Mouse (Mus musculus) E14TG2a.4 (cell line): Measurements from ENCODE around the gene Dtx1.

Source experiments
- H3K27me3 ChIP-seq: 2 replicates; pipeline ENCODE4 v1.6.1; 2014; ENCODE audit warnings: low read length, control low read depth; ENCODE audit not compliant: insufficient read depth
- H3K36me3 ChIP-seq: 2 replicates; pipeline ENCODE4 v1.6.1; 2014; ENCODE audit warnings: low read length, control low read depth; ENCODE audit not compliant: insufficient read depth
- H3K4me1 ChIP-seq: replicated peaks from 2 replicates; pipeline ENCODE4 v1.6.1; 2014; ENCODE audit warnings: low read depth, low read length, control low read depth
- H3K4me3 ChIP-seq: replicated peaks from 2 replicates; pipeline ENCODE4 v1.5.1; 2014; ENCODE audit warnings: mild to moderate bottlenecking, low read length
- H3K9me3 ChIP-seq: 2 replicates; pipeline ENCODE4 v1.6.1; 2014; ENCODE audit warnings: low read length, control low read depth
- CTCF ChIP-seq: conservative IDR thresholded peaks from 2 replicates; pipeline ENCODE4 v1.5.1; 2014; ENCODE audit warnings: low read length
- NANOG ChIP-seq: IDR thresholded peaks from 2 replicates; pipeline ENCODE4 v1.6.1; 2014; ENCODE audit warnings: borderline replicate concordance, low read length, mixed read lengths
- POU5F1 ChIP-seq: IDR thresholded peaks from 2 replicates; pipeline ENCODE4 v1.6.1; 2014; ENCODE audit warnings: low read length, borderline replicate concordance

Dtx1 gene

GRCm38 (mm10) chr5:120656281-120656751 lies 55.4 kb downstream of the Dtx1 start:
- Histone ChIP-seq H3K4me1 (peaks cover 36% of the 10 kb centered on the region), H3K4me3 (no peak overlapping the region), H3K9me3 (no peaks in the 10 kb centered on the region), H3K36me3 (no peaks in the 10 kb centered on the region), H3K27me3 (peaks cover 43% of the 10 kb centered on the region)
- 0 out of 2 replicates have a peak, but pooled peaks have one; percentile 14 for TF ChIP-seq CTCF
- no peak for TF ChIP-seq NANOG

- TF ChIP-seq NANOG (no peak), POU5F1 (no peak), CTCF (no peak)
Observed at GRCm38 (mm10) chr5:120653873-120654272, 57.9 kb downstream of the Dtx1 start.

GRCm38 (mm10) chr5:120652915-120653701 lies 58.6 kb downstream of the Dtx1 start:
- Histone ChIP-seq H3K27me3 (peaks cover 50% of the 10 kb centered on the region), H3K9me3 (no peaks in the 10 kb centered on the region), H3K4me3 (peak overlapping the region; percentile 35; the same call in 1 of the 2 replicates), H3K4me1 (peaks cover 45% of the 10 kb centered on the region), H3K36me3 (no peaks in the 10 kb centered on the region)
- TF ChIP-seq CTCF (no peak), NANOG (no peak)

More at GRCm38 (mm10) chr5:120653873-120654272, 57.9 kb downstream of the Dtx1 start:
- no peaks in the 10 kb centered on the region for H3K9me3 ChIP-seq
- H3K27me3 ChIP-seq, result peaks cover 51% of the 10 kb centered on the region
- H3K4me1 ChIP-seq, result peaks cover 40% of the 10 kb centered on the region
- H3K4me3 ChIP-seq, result no peak overlapping the region
- no peaks in the 10 kb centered on the region for H3K36me3 ChIP-seq

GRCm38 (mm10) chr5:120651230-120651629 lies 60.5 kb downstream of the Dtx1 start:
- no peaks in the 10 kb centered on the region for H3K9me3 ChIP-seq
- no peak for TF ChIP-seq POU5F1
- no peak for TF ChIP-seq CTCF
- TF ChIP-seq NANOG, result no peak
- peaks cover 51% of the 10 kb centered on the region for H3K4me1 ChIP-seq
- peaks cover 54% of the 10 kb centered on the region for H3K27me3 ChIP-seq
- H3K36me3 ChIP-seq, result no peaks in the 10 kb centered on the region
- H3K4me3 ChIP-seq, result no peak overlapping the region

GRCm38 (mm10) chr5:120649938-120650337 lies 61.8 kb downstream of the Dtx1 start:
- no peak for TF ChIP-seq POU5F1
- no peak for TF ChIP-seq NANOG
- TF ChIP-seq CTCF, result no peak
- Histone ChIP-seq H3K4me3 (peak overlapping the region; percentile 82), H3K4me1 (peaks cover 44% of the 10 kb centered on the region), H3K27me3 (peaks cover 59% of the 10 kb centered on the region), H3K36me3 (no peaks in the 10 kb centered on the region), H3K9me3 (no peaks in the 10 kb centered on the region)

- Histone ChIP-seq H3K36me3 (no peaks in the 10 kb centered on the region), H3K9me3 (no peaks in the 10 kb centered on the region), H3K4me3 (peak overlapping the region; percentile 82), H3K4me1 (peaks cover 40% of the 10 kb centered on the region), H3K27me3 (peaks cover 59% of the 10 kb centered on the region)
- TF ChIP-seq CTCF (no peak), NANOG (no peak), POU5F1 (no peak)
Observed at GRCm38 (mm10) chr5:120649374-120649933, 62.3 kb downstream of the Dtx1 start.

- H3K27me3 ChIP-seq, result peaks cover 64% of the 10 kb centered on the region
Observed at GRCm38 (mm10) chr5:120648569-120649373, 63.0 kb downstream of the Dtx1 start, which contains the start of gene Rasal1. Gene Rasal1, plus strand, starts transcription at chr5:120648812.

GRCm38 (mm10) chr5:120647814-120648491 lies 63.8 kb downstream of the Dtx1 start:
- Histone ChIP-seq H3K4me1 (peaks cover 34% of the 10 kb centered on the region), H3K4me3 (peak overlapping the region; percentile 82; the same call in 1 of the 2 replicates), H3K36me3 (no peaks in the 10 kb centered on the region), H3K27me3 (peaks cover 67% of the 10 kb centered on the region), H3K9me3 (no peaks in the 10 kb centered on the region)
- TF ChIP-seq POU5F1 (no peak), CTCF (peak; percentile 14)

More at GRCm38 (mm10) chr5:120648569-120649373, 63.0 kb downstream of the Dtx1 start, which contains the start of gene Rasal1:
- Histone ChIP-seq H3K4me3 (peak within 1 kb of the TSS; percentile 82), H3K36me3 (no peaks in the 10 kb centered on the region), H3K4me1 (peaks cover 40% of the 10 kb centered on the region), H3K9me3 (no peaks in the 10 kb centered on the region)
- TF ChIP-seq CTCF (peak; percentile 86), POU5F1 (no peak)
